Mouse (Mus musculus): ENCODE data around the gene Exoc7. TPM values are rescaled to one million over a fixed set of nuclear protein-coding genes. Genes with fewer than 3 reads are reported as not detected.
A peak's percentile ranks its signal among the peaks of the same experiment; 100 is the strongest.
"Not testable (repeated sequence)": the region's sequence is repeated elsewhere in the genome, so short reads cannot be mapped to it uniquely, and the experiment has no call there.

The Exoc7 gene
- total RNA-seq, 2 experiments from 2014 or later, result 53.4 to 54.2 TPM

GRCm38 (mm10) chr11:116281671-116282070 is 25.4 kb downstream of the Exoc7 start:
- no peak for DNase-seq (ENCODE audit: low spot score in 2 of 2)

- DNase-seq (ENCODE audit: low spot score in 2 of 2), result no peak
Measured at GRCm38 (mm10) chr11:116280751-116281663, 26.0 kb downstream of the Exoc7 start, which contains the start of gene Galr2. TSS of gene Galr2 (plus strand) at chr11:116280939.

- DNase-seq (ENCODE audit: low spot score in 2 of 2), result not testable (repeated sequence)
Measured at GRCm38 (mm10) chr11:116277184-116277583, 29.8 kb downstream of the Exoc7 start.

GRCm38 (mm10) chr11:116274045-116274666 is 32.9 kb downstream of the Exoc7 start, which contains the start of gene Srp68:
TSS of gene Srp68 (minus strand) at chr11:116274217.
- DNase-seq (ENCODE audit: low spot score in 2 of 2), result peak; percentile 88 to 90

GRCm38 (mm10) chr11:116273469-116274044 is 33.5 kb downstream of the Exoc7 start:
- DNase-seq (ENCODE audit: low spot score in 2 of 2), result no peak

- no peak for DNase-seq (ENCODE audit: low spot score in 2 of 2)
Measured at GRCm38 (mm10) chr11:116272589-116273468, 34.2 kb downstream of the Exoc7 start.

DNA sequence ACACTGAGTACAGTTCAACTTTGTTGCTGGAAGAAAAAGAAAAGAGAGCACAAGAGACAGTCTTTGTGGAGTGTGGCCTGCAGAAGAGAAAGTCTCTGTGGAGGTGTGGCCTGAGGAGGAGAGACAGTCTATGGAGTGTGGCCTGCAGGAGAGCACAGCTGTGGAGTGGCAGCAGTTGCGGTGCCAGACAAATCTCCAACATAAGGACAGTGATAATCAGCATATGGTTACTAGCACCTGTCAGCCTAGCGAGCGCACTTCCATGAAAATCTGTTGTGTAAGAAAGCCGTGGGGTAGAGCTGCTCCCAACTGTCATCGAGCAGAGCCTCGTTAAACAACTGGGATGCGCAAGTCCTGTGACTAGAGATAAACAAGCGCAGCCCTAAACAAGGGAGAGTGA is 37.5 kb downstream of the Exoc7 start:
- DNase-seq (ENCODE audit: low spot score in 2 of 2), result no peak

DNA sequence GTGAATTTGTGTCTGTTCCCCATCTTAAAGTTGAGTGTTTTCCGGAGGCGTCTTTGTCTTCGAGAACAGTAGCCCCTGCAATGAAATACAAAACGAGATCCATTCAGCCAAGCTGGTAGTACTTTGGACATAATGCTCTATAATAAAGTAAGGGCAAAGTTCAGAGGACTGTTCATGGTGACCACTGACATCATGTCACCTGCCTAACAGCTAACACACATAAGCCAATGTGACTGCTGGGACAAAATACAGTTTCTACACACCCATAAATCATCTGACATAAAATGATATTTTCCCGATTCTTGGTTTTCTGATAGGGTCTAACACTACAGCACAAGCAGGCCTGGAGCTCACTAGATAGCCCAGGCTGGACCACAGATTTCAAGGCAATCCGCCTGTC is 38.7 kb downstream of the Exoc7 start:
- no peak for DNase-seq (ENCODE audit: low spot score in 2 of 2)

GRCm38 (mm10) chr11:116267637-116268036 is 39.4 kb downstream of the Exoc7 start:
- DNase-seq (ENCODE audit: low spot score in 2 of 2), result no peak

DNA sequence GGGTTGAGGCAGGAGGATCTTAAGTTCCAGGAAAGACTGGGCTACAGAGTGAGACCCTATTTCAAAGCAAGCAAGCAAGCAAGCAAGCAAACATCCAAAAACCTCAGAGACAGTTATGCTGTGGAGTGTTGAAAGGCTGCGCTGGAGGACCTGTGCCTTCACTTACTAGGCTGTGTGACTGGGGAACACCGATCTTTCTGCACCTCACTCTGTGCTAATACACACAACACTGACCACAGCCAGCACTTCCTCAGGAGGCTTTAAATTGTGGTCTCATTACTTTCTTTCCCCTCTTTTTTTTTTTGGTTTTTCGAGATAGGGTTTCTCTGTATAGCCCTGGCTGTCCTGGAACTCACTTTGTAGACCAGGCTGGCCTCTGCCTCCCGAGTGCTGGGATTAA is 41.2 kb downstream of the Exoc7 start:
- DNase-seq (ENCODE audit: low spot score in 2 of 2), result no peak

DNA sequence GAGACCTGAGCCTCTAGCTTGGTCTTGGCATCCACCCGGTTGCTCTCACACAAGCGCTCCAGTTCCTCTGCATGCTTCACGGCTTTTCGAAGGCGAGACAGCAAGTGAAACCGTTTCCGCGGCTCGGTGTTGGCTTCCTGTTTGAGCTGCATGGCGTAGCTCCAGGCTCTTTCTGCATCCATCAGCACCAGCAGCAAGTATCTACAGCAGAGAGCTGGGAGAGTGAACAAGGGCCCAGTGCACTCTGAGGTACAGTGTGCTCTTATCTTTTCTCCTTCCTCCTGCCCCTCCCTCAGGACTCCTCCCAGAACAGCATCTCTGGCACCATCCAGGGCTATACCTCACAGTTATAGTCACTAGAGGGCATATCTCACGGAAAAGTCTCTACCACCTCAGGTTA is 41.7 kb downstream of the Exoc7 start:
- no peak for DNase-seq (ENCODE audit: low spot score in 2 of 2)

- no peak for DNase-seq (ENCODE audit: low spot score in 2 of 2)
Measured at GRCm38 (mm10) chr11:116260259-116260658, 46.8 kb downstream of the Exoc7 start.

DNA sequence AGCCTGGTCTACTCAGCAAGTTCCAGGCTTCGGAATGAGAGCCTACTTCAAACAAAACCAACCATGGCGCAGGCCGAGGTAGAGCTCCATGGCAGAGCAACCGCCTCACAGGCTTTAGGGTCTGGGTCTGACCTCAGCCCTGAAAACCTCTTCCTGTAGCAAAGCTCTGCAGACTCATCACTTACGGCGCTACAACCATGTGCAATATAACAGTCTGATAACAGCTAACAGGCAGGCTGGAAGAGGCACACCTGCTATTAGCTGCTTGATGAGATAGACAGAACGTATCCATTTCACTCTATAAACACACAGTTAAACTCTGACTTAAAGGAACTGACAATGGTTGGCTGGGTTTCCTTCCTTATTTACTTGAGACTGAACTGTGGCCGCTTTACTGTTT is 47.6 kb downstream of the Exoc7 start:
- no peak for DNase-seq (ENCODE audit: low spot score in 2 of 2)

DNA sequence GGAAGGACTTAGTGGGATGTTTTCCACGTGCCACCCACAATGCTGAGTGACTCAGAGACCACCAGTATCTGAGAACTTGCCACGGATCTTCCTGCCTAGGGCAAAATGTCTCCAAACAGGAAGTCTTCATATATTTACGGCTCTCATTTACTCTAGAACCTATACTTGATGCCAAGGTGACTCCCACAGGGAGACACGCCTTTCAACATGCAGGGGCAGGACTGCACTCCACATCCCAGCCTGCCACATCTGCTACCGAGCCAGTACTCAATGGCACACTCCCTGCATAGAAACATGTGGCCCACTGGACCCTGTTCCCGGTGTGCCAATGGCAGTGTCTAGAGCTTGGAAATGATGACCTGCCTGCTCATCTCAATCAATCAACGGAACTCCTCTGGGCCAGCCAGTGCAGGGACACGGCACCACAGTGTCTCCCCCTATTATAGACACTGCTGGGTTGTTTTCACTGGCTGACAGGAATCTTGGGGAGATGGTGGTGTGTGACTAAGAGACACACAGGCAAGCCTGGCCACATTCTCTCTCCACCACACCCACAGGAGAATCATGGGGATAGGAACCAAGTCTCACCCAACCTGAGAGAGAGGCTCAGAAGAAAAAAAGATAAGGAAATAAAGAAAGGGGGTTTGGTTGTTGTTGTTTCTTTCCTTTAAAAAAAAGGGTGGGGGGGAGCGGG is 50.9 kb downstream of the Exoc7 start:
- no peak for DNase-seq (ENCODE audit: low spot score in 2 of 2)

GRCm38 (mm10) chr11:116255090-116255981 is 51.7 kb downstream of the Exoc7 start:
- no peak for DNase-seq (ENCODE audit: low spot score in 2 of 2)

DNA sequence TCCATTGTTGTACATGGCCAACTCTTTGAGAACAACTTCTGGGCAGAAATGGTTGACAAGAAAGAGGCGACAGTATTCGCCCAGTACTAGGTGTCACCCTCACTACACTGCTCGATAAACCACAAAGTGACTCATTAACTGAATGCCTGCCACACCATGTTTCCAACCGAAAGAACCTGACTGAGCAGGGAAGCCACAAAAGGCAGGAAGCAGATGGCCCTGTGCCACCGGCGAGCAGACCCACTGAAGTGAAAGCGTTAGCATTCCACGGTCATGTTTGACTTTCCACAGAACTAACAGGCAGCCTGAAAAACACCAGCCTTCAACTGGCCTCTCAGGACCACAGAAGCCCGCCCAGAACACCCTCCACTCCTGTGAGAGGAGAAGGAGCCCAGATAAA is 52.4 kb downstream of the Exoc7 start:
- DNase-seq (ENCODE audit: low spot score in 2 of 2), result no peak

DNA sequence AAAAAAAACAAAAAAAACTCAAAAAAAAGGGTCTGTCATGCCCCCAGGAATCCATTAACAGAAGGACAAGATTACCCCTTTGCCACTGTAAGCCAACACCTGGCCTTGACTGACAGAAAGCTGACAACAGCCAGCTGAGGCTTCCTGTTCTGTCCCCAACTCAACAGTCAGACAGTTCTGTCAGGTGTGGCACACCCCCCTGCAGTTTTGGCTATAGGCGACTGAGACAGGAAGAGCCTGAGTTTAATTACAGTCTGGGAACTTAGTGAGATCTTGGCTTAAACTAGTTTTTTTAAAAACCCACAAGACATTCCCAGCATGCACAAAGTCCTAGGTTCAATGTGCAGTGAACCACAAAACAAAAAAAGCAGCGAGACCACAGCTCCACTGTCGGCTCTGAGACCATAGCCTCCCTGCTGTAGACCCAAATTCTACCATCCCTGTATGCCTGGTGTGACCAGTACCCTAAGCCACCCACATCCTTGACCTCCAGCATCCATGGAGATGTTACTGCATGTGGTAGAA is 53.9 kb downstream of the Exoc7 start:
- no peak for DNase-seq (ENCODE audit: low spot score in 2 of 2)

GRCm38 (mm10) chr11:116250898-116251297 is 56.1 kb downstream of the Exoc7 start:
- DNase-seq (ENCODE audit: low spot score in 2 of 2), result no peak
